Mouse (Mus musculus) ES-Bruce4 (cell line): ENCODE data around the gene Cdc37l1.

ENCODE experiments used
- CTCF ChIP-seq: IDR thresholded peaks from one replicate; pipeline ENCODE4 v1.8.1; 2011; ENCODE audit warnings: low read depth, low read length
- EP300 ChIP-seq: IDR thresholded peaks from 2 replicates; pipeline ENCODE4 v1.6.1; 2011; ENCODE audit warnings: low read depth, low read length; ENCODE audit not compliant: insufficient read depth
- POLR2A ChIP-seq: IDR thresholded peaks from one replicate; pipeline ENCODE4 v1.8.1; 2011; ENCODE audit warnings: low read length; ENCODE audit not compliant: insufficient read depth

GRCm38 (mm10) chr19:28941271-28941670 lies 48.9 kb upstream of the Cdc37l1 start:
- TF ChIP-seq CTCF (no peak), EP300 (no peak), POLR2A (no peak)
